Mouse (Mus musculus) heart, embryonic 15.5 days (tissue): ENCODE measurements at regions not wholly inside any gene's neighbourhood (a gene's known extent, or its start where the extent isn't known, plus 50 kb on each side); places are given as distances from the start of the nearest gene placed in this dataset.

ENCODE experiments used
- ATAC-seq: fragments of 200-750 bp; cut with Nextera tagmentation; replicated peaks from 2 replicates; pipeline ENCODE4 v1.8.0; 2017; ENCODE audit warnings: low read depth, moderate TSS enrichment; ENCODE audit not compliant: insufficient number of reproducible peaks, insufficient read depth, low FRiP score
- H3K27ac ChIP-seq: fragments of 300-500 bp; sonication (generic); 2 replicates; pipeline ENCODE4 v1.5.1; 2015; ENCODE audit warnings: mild to moderate bottlenecking, inconsistent platforms
- H3K27me3 ChIP-seq: fragments of 300-500 bp; sonication (generic); 2 replicates; pipeline ENCODE4 v1.6.1; 2015; ENCODE audit warnings: inconsistent platforms
- H3K36me3 ChIP-seq: fragments of 300-500 bp; sonication (generic); 2 replicates; pipeline ENCODE4 v1.6.1; 2015; ENCODE audit warnings: mild to moderate bottlenecking, inconsistent platforms
- H3K4me1 ChIP-seq: fragments of 300-500 bp; sonication (generic); replicated peaks from 2 replicates; pipeline ENCODE4 v1.6.1; 2015; ENCODE audit warnings: inconsistent platforms
- H3K4me2 ChIP-seq: fragments of 300-500 bp; sonication (generic); 2 replicates; pipeline ENCODE4 v1.6.1; 2015; ENCODE audit warnings: inconsistent platforms, mild to moderate bottlenecking, moderate library complexity
- H3K4me3 ChIP-seq: fragments of 300-500 bp; sonication (generic); 2 replicates; pipeline ENCODE4 v1.5.1; 2015; ENCODE audit warnings: mild to moderate bottlenecking, inconsistent platforms
- H3K9ac ChIP-seq: fragments of 300-500 bp; sonication (generic); 2 replicates; pipeline ENCODE4 v1.6.1; 2015; ENCODE audit warnings: mild to moderate bottlenecking, inconsistent platforms
- H3K9me3 ChIP-seq: fragments of 300-500 bp; sonication (generic); replicated peaks from 2 replicates; pipeline ENCODE4 v1.6.1; 2016; ENCODE audit warnings: inconsistent platforms
- WGBS: fragments of 180-500 bp; shearing (Covaris S2); methylation state at CpG from one replicate; pipeline ENCODE4 v1.1.7; 2015; ENCODE audit warnings: mixed read lengths; 5-methylcytosine and 5-hydroxymethylcytosine counted together

GRCm38 (mm10) chr13:83884226-83884625, 337.9 kb upstream of the Tmem161b start:
- H3K27me3 ChIP-seq: no peaks in the 10 kb centered on the region
- H3K4me1 ChIP-seq: no peaks in the 10 kb centered on the region
- ATAC-seq: no peak
- no peak overlapping the region for H3K4me3 ChIP-seq
- WGBS: 98% methylated on average over 4 of the region's 4 CpGs
- H3K27ac ChIP-seq: no peak overlapping the region
- H3K36me3 ChIP-seq: no peaks in the 10 kb centered on the region
- no peaks in the 10 kb centered on the region for H3K9me3 ChIP-seq
- H3K9ac ChIP-seq: no peak overlapping the region
- no peak overlapping the region for H3K4me2 ChIP-seq

GRCm38 (mm10) chr13:83884766-83885543, 337.1 kb upstream of the Tmem161b start:
- Histone ChIP-seq H3K4me3 (no peak overlapping the region), H3K4me2 (no peak overlapping the region), H3K9me3 (no peaks in the 10 kb centered on the region), H3K36me3 (no peaks in the 10 kb centered on the region), H3K27me3 (no peaks in the 10 kb centered on the region), H3K4me1 (no peaks in the 10 kb centered on the region), H3K27ac (no peak overlapping the region), H3K9ac (no peak overlapping the region)
- WGBS: 73% methylated on average over 13 of the region's 13 CpGs
- no peak for ATAC-seq

GRCm38 (mm10) chr13:83885729-83886128, 336.4 kb upstream of the Tmem161b start:
- H3K4me1 ChIP-seq: no peaks in the 10 kb centered on the region
- H3K4me3 ChIP-seq: no peak overlapping the region
- no peaks in the 10 kb centered on the region for H3K9me3 ChIP-seq
- WGBS: 74% methylated on average over 4 of the region's 4 CpGs
- H3K36me3 ChIP-seq: no peaks in the 10 kb centered on the region
- no peak for ATAC-seq
- H3K27ac ChIP-seq: no peak overlapping the region
- no peak overlapping the region for H3K9ac ChIP-seq
- H3K4me2 ChIP-seq: no peak overlapping the region
- no peaks in the 10 kb centered on the region for H3K27me3 ChIP-seq

- Histone ChIP-seq H3K4me2 (no peak overlapping the region), H3K4me3 (no peak overlapping the region), H3K9me3 (no peaks in the 10 kb centered on the region; the same call in 1 of the 2 replicates), H3K27me3 (no peaks in the 10 kb centered on the region), H3K4me1 (no peaks in the 10 kb centered on the region), H3K27ac (no peak overlapping the region), H3K36me3 (no peaks in the 10 kb centered on the region), H3K9ac (no peak overlapping the region)
- no peak for ATAC-seq
- 58% methylated on average over 2 of the region's 2 CpGs for WGBS
Measured at GRCm38 (mm10) chr13:83914697-83915096, 307.4 kb upstream of the Tmem161b start.

- H3K27me3 ChIP-seq: no peaks in the 10 kb centered on the region
- H3K4me2 ChIP-seq: no peak overlapping the region
- H3K9me3 ChIP-seq: no peaks in the 10 kb centered on the region
- H3K36me3 ChIP-seq: no peaks in the 10 kb centered on the region
- 77% methylated on average over 2 of the region's 2 CpGs for whole genome bisulfite sequencing
- H3K9ac ChIP-seq: no peak overlapping the region
- no peak overlapping the region for H3K27ac ChIP-seq
- H3K4me3 ChIP-seq: no peak overlapping the region
- ATAC-seq: no peak
- H3K4me1 ChIP-seq: no peaks in the 10 kb centered on the region
Measured at GRCm38 (mm10) chr13:83932761-83933160, 289.3 kb upstream of the Tmem161b start.

- Histone ChIP-seq H3K27ac (no peak overlapping the region), H3K4me3 (no peak overlapping the region), H3K4me1 (no peaks in the 10 kb centered on the region), H3K36me3 (no peaks in the 10 kb centered on the region), H3K9me3 (no peaks in the 10 kb centered on the region), H3K4me2 (no peak overlapping the region), H3K27me3 (no peaks in the 10 kb centered on the region), H3K9ac (no peak overlapping the region)
- no peak for ATAC-seq
- WGBS: 75% methylated on average over 4 of the region's 4 CpGs
Measured at GRCm38 (mm10) chr13:83946495-83946894, 275.6 kb upstream of the Tmem161b start.

GRCm38 (mm10) chr13:83951163-83951562, 270.9 kb upstream of the Tmem161b start:
- no peak overlapping the region for H3K9ac ChIP-seq
- H3K9me3 ChIP-seq: no peaks in the 10 kb centered on the region
- ATAC-seq: no peak

GRCm38 (mm10) chr13:83951808-83952207, 270.3 kb upstream of the Tmem161b start:
- H3K27me3 ChIP-seq: no peaks in the 10 kb centered on the region

More at GRCm38 (mm10) chr13:83951163-83951562, 270.9 kb upstream of the Tmem161b start:
- Histone ChIP-seq H3K27me3 (no peaks in the 10 kb centered on the region), H3K4me1 (no peaks in the 10 kb centered on the region), H3K27ac (no peak overlapping the region), H3K4me2 (no peak overlapping the region), H3K4me3 (no peak overlapping the region), H3K36me3 (no peaks in the 10 kb centered on the region)

GRCm38 (mm10) chr13:83952353-83952752, 269.7 kb upstream of the Tmem161b start:
- H3K4me1 ChIP-seq: no peaks in the 10 kb centered on the region
- H3K27ac ChIP-seq: no peak overlapping the region
- no peaks in the 10 kb centered on the region for H3K36me3 ChIP-seq
- no peaks in the 10 kb centered on the region for H3K27me3 ChIP-seq
- no peak for ATAC-seq
- no peak overlapping the region for H3K4me2 ChIP-seq
- H3K9ac ChIP-seq: no peak overlapping the region
- no peak overlapping the region for H3K4me3 ChIP-seq
- 80% methylated on average over 4 of the region's 4 CpGs for WGBS
- no peaks in the 10 kb centered on the region for H3K9me3 ChIP-seq

More at GRCm38 (mm10) chr13:83951808-83952207, 270.3 kb upstream of the Tmem161b start:
- Histone ChIP-seq H3K4me2 (no peak overlapping the region), H3K4me1 (no peaks in the 10 kb centered on the region), H3K4me3 (no peak overlapping the region), H3K27ac (no peak overlapping the region), H3K36me3 (no peaks in the 10 kb centered on the region), H3K9ac (no peak overlapping the region), H3K9me3 (no peaks in the 10 kb centered on the region)
- WGBS: 70% methylated on average over 3 of the region's 3 CpGs
- no peak for ATAC-seq

- no peaks in the 10 kb centered on the region for H3K36me3 ChIP-seq
- no peaks in the 10 kb centered on the region for H3K9me3 ChIP-seq
- no peaks in the 10 kb centered on the region for H3K27me3 ChIP-seq
- ATAC-seq: no peak
- H3K4me3 ChIP-seq: no peak overlapping the region
- H3K4me2 ChIP-seq: no peak overlapping the region
- no peak overlapping the region for H3K9ac ChIP-seq
- no peak overlapping the region for H3K27ac ChIP-seq
- no peaks in the 10 kb centered on the region for H3K4me1 ChIP-seq
- 72% methylated on average over 4 of the region's 4 CpGs for WGBS
Measured at GRCm38 (mm10) chr13:83952862-83953261, 269.2 kb upstream of the Tmem161b start.

GRCm38 (mm10) chr13:83955701-83956100, 266.4 kb upstream of the Tmem161b start:
- H3K36me3 ChIP-seq: no peaks in the 10 kb centered on the region
- no peaks in the 10 kb centered on the region; the same call in 1 of the 2 replicates for H3K9me3 ChIP-seq
- H3K27me3 ChIP-seq: no peaks in the 10 kb centered on the region
- no peak overlapping the region for H3K9ac ChIP-seq
- no peak overlapping the region for H3K4me3 ChIP-seq
- ATAC-seq: no peak
- H3K4me1 ChIP-seq: no peaks in the 10 kb centered on the region
- no peak overlapping the region for H3K4me2 ChIP-seq
- H3K27ac ChIP-seq: no peak overlapping the region
- 68% methylated on average over 5 of the region's 5 CpGs for WGBS

GRCm38 (mm10) chr13:83978541-83978940, 243.6 kb upstream of the Tmem161b start:
- Histone ChIP-seq H3K9ac (no peak overlapping the region), H3K36me3 (no peaks in the 10 kb centered on the region), H3K4me3 (no peak overlapping the region), H3K27me3 (no peaks in the 10 kb centered on the region), H3K4me1 (no peaks in the 10 kb centered on the region), H3K27ac (no peak overlapping the region), H3K4me2 (no peak overlapping the region), H3K9me3 (no peaks in the 10 kb centered on the region)
- ATAC-seq: no peak
